Mouse (Mus musculus) thymus, adult 2 months (tissue): ENCODE data around the gene Gstm4. TPM values are rescaled to one million over a fixed set of nuclear protein-coding genes. Genes with fewer than 3 reads are reported as not detected.
A peak's percentile ranks its signal among the peaks of the same experiment; 100 is the strongest.

Experiments used
- DNase-seq: peaks from one replicate; pipeline ENCODE4 v3.0.0; 2021
- H3K27ac ChIP-seq: fragments of 200-500 bp; 2 replicates; pipeline ENCODE4 v1.5.1; 2012; ENCODE audit warnings: low read length, control low read depth; ENCODE audit not compliant: control insufficient read depth, insufficient read depth
- H3K27me3 ChIP-seq: fragments of 200-500 bp; 2 replicates; pipeline ENCODE4 v1.6.1; 2012; ENCODE audit warnings: mild to moderate bottlenecking, low read length, moderate library complexity, mixed read lengths; ENCODE audit not compliant: control insufficient read depth, insufficient read depth
- H3K36me3 ChIP-seq: fragments of 200-500 bp; 2 replicates; pipeline ENCODE4 v1.6.1; 2012; ENCODE audit warnings: mild to moderate bottlenecking, low read length, moderate library complexity; ENCODE audit not compliant: control insufficient read depth, insufficient read depth
- H3K4me1 ChIP-seq: fragments of 200-500 bp; replicated peaks from 2 replicates; pipeline ENCODE4 v1.6.1; 2012; ENCODE audit warnings: low read length; ENCODE audit not compliant: control insufficient read depth, insufficient read depth
- H3K4me3 ChIP-seq: fragments of 200-500 bp; 2 replicates; pipeline ENCODE4 v1.5.1; 2012; ENCODE audit warnings: mild to moderate bottlenecking, low read length, control low read depth, moderate library complexity; ENCODE audit not compliant: control insufficient read depth, insufficient read depth
- CTCF ChIP-seq: fragments of 200-500 bp; IDR thresholded peaks from 2 replicates; pipeline ENCODE4 v1.5.1; 2012; ENCODE audit warnings: mild to moderate bottlenecking, control low read depth, low read length, moderate library complexity, borderline replicate concordance; ENCODE audit not compliant: control insufficient read depth, poor library complexity, insufficient read depth; ENCODE audit errors: extremely low read depth
- POLR2A ChIP-seq: fragments of 200-500 bp; IDR thresholded peaks from 2 replicates; pipeline ENCODE4 v1.6.1; 2012; ENCODE audit warnings: mild to moderate bottlenecking, low read length, control low read depth, moderate library complexity; ENCODE audit not compliant: control insufficient read depth, poor library complexity, insufficient read depth; ENCODE audit errors: extremely low read depth
- WGBS: fragments of 180-500 bp; shearing (Covaris S2); methylation state at CpG from one replicate; pipeline ENCODE4 v1.1.7; 2018; 5-methylcytosine and 5-hydroxymethylcytosine counted together
- polyA plus RNA-seq: library from polyadenylated mRNA; depleted of rRNA; stranded (reverse); fragments of >200 nt; gene quantifications from 2 replicates; pipeline ENCODE4 v1.2.3, GENCODE M21; 2012

Gstm4 gene
- polyA plus RNA-seq, 1 experiment, result 9.7 TPM

GRCm38 (mm10) chr3:108089916-108090315 lies 45.2 kb upstream of the Gstm4 start:
- 91% methylated on average over 2 of the region's 2 CpGs for WGBS
- H3K4me3 ChIP-seq, result no peak overlapping the region
- H3K4me1 ChIP-seq, result peaks cover 9% of the 10 kb centered on the region
- no peak for TF ChIP-seq CTCF
- no peak for TF ChIP-seq POLR2A
- H3K36me3 ChIP-seq, result no peaks in the 10 kb centered on the region
- H3K27me3 ChIP-seq, result no peaks in the 10 kb centered on the region
- no peak overlapping the region for H3K27ac ChIP-seq
- no peak for DNase-seq

- Histone ChIP-seq H3K4me3 (no peak overlapping the region), H3K27ac (no peak overlapping the region), H3K27me3 (no peaks in the 10 kb centered on the region), H3K4me1 (peaks cover 16% of the 10 kb centered on the region), H3K36me3 (no peaks in the 10 kb centered on the region)
- WGBS, result 74% methylated on average over 5 of the region's 5 CpGs
- no peak for TF ChIP-seq CTCF
- TF ChIP-seq POLR2A, result no peak
- DNase-seq, result no peak
These were observed 44.2 kb upstream of the Gstm4 start for GRCm38 (mm10) chr3:108088842-108089380.

GRCm38 (mm10) chr3:108087329-108087728 lies 42.6 kb upstream of the Gstm4 start:
- Histone ChIP-seq H3K4me1 (peaks cover 17% of the 10 kb centered on the region), H3K27me3 (no peaks in the 10 kb centered on the region), H3K4me3 (no peak overlapping the region), H3K36me3 (no peaks in the 10 kb centered on the region), H3K27ac (no peak overlapping the region)
- DNase-seq, result no peak
- TF ChIP-seq CTCF (no peak), POLR2A (no peak)
- 81% methylated on average over 3 of the region's 3 CpGs for WGBS

- WGBS, result 0% methylated on average over 29 of the region's 29 CpGs
- Histone ChIP-seq H3K27me3 (no peaks in the 10 kb centered on the region), H3K36me3 (no peaks in the 10 kb centered on the region), H3K4me1 (peaks cover 17% of the 10 kb centered on the region), H3K4me3 (peak within 1 kb of the TSS; percentile 51), H3K27ac (peak within 1 kb of the TSS; percentile 37; the same call in 1 of the 2 replicates)
- no peak for TF ChIP-seq POLR2A
- no peak for TF ChIP-seq CTCF
- DNase-seq, result peak; percentile 75
These were observed 41.8 kb upstream of the Gstm4 start, which contains the start of gene Ampd2 for GRCm38 (mm10) chr3:108086470-108086979. TSS of gene Ampd2 (minus strand) at chr3:108086651.

GRCm38 (mm10) chr3:108085721-108086469 lies 41.2 kb upstream of the Gstm4 start:
- peaks cover 17% of the 10 kb centered on the region for H3K4me1 ChIP-seq
- WGBS, result under 1% methylated on average over 31 of the region's 31 CpGs
- H3K27ac ChIP-seq, result peak overlapping the region; percentile 37; the same call in 1 of the 2 replicates
- TF ChIP-seq CTCF (no peak), POLR2A (no peak)
- H3K4me3 ChIP-seq, result peak overlapping the region; percentile 51
- no peaks in the 10 kb centered on the region for H3K27me3 ChIP-seq
- no peaks in the 10 kb centered on the region for H3K36me3 ChIP-seq
- DNase-seq, result peak; percentile 39

GRCm38 (mm10) chr3:108085281-108085720 lies 40.6 kb upstream of the Gstm4 start:
- TF ChIP-seq CTCF (no peak), POLR2A (peak; percentile 40; the same call in 1 of the 2 replicates)
- H3K27ac ChIP-seq, result no peak overlapping the region
- peaks cover 17% of the 10 kb centered on the region for H3K4me1 ChIP-seq
- peak overlapping the region; percentile 51 for H3K4me3 ChIP-seq
- no peaks in the 10 kb centered on the region for H3K36me3 ChIP-seq
- WGBS, result under 1% methylated on average over 14 of the region's 14 CpGs
- DNase-seq, result peak; percentile 91
- no peaks in the 10 kb centered on the region for H3K27me3 ChIP-seq
